Mouse (Mus musculus): ENCODE data around the gene Lcn3. TPM values are rescaled to one million over a fixed set of nuclear protein-coding genes. Genes with fewer than 3 reads are reported as not detected.
A peak's percentile ranks its signal among the peaks of the same experiment; 100 is the strongest.
"Not testable (repeated sequence)": the region's sequence is repeated elsewhere in the genome, so short reads cannot be mapped to it uniquely, and the experiment has no call there.

Gene Lcn3
- total RNA-seq (2014; fragmentation: Nextera tagmentation): not detected in 2 replicates
- not detected in 2 replicates for total RNA-seq (2017)

GRCm38 (mm10) chr2:25765269-25765668 is at the start of gene Lcn3:
TSS of gene Lcn3 (plus strand) at chr2:25765569.
- ATAC-seq (replicated peaks; ENCODE audit: low FRiP score, low TSS enrichment, poor library complexity, severe bottlenecking): no peak

DNA sequence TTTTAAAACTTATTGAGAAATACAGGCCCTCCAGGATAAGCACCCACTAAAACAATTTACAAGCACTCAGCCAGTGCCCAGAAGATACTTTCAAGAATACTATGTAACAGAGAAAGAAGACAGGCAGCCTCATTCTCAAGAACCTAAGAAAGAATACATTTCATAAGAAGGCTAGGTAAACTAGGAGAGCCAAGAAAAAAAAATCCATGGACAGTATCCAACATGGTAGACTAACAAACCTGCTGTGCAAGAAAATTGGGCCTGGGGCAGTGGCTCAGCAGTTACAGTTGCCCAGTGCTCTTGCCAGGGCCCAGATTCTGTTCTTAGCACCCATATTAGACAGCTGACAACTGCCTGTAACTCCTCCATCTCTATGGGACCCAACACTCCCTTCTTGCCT is 48.1 kb upstream of the Lcn3 start:
- no peak for ATAC-seq (replicated peaks; ENCODE audit: low FRiP score, low TSS enrichment, poor library complexity, severe bottlenecking)

GRCm38 (mm10) chr2:25733199-25733930 is 32.0 kb upstream of the Lcn3 start:
- ATAC-seq (replicated peaks; ENCODE audit: low FRiP score, low TSS enrichment, poor library complexity, severe bottlenecking): no peak

- ATAC-seq (replicated peaks; ENCODE audit: low FRiP score, low TSS enrichment, poor library complexity, severe bottlenecking): not testable (repeated sequence)
Observed at GRCm38 (mm10) chr2:25736709-25737108, 28.7 kb upstream of the Lcn3 start, which contains the start of gene Obp2b. TSS of gene Obp2b (plus strand) at chr2:25737009.

DNA sequence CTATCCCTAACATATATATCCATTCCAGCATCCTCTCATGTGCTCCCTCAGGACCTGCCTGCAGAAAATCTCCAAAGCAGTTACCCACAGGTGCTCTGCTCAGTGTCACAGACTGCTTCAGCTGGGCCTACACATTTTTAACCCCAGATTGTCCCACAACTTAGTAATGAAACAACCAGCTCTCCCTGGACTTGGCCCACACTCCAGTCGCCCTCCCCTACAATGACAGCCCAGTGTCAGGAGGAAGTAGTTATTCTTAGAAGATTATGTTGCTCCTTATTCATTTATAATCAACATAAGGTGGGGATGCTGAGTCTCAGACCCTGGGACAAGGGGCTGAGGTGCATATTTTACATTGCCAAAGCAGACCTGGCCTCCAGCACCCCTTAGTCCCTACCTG is 23.7 kb upstream of the Lcn3 start:
- ATAC-seq (replicated peaks; ENCODE audit: low FRiP score, low TSS enrichment, poor library complexity, severe bottlenecking): peak; percentile 78

GRCm38 (mm10) chr2:25754201-25754600 is 11.2 kb upstream of the Lcn3 start:
- no peak for ATAC-seq (replicated peaks; ENCODE audit: low FRiP score, low TSS enrichment, poor library complexity, severe bottlenecking)

GRCm38 (mm10) chr2:25758064-25758625 is 7.2 kb upstream of the Lcn3 start:
- ATAC-seq (replicated peaks; ENCODE audit: low FRiP score, low TSS enrichment, poor library complexity, severe bottlenecking): no peak

- no peak for ATAC-seq (replicated peaks; ENCODE audit: low FRiP score, low TSS enrichment, poor library complexity, severe bottlenecking)
Observed at GRCm38 (mm10) chr2:25767764-25768163, 2.4 kb downstream of the Lcn3 start.

DNA sequence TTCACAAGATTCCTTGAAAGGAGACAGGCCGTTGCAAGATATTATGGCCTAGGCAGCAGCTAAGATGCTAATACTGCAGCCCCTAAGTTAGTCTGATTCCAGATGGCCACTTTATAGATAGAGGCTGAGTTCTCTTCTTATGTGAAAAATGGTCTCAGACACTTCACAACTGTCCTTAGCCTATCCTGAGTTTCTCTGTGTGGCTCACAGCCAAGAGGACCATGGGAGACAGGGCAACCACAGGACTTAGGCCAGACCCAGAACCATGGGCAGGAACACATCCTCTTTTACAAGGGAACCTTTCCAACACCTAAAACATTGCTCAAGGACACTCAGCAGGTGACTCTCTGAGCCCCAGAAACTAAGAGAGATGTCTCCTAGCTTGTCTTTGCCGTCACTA is 8.1 kb downstream of the Lcn3 start:
- no peak for ATAC-seq (replicated peaks; ENCODE audit: low FRiP score, low TSS enrichment, poor library complexity, severe bottlenecking)

DNA sequence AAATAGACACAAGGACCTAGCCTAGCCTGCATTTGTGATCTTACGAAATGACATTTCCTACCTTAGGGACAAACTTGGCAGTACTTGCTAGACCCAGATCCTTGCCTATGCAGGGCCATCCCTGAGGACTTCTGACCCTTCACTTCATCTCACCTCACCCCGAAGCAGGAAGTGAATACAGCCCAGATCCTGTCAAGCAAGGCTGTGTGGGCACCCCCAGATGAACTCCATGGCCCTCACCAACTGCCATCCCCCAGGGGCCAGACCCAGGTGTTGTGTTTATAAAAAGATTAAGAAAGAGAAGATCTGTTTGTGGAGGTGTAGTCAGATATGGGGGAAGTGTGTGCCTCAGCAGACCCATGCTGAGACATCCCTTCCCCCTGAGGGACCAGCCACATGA is 9.3 kb downstream of the Lcn3 start:
- ATAC-seq (replicated peaks; ENCODE audit: low FRiP score, low TSS enrichment, poor library complexity, severe bottlenecking): no peak

GRCm38 (mm10) chr2:25775991-25776390 is 10.6 kb downstream of the Lcn3 start:
- no peak for ATAC-seq (replicated peaks; ENCODE audit: low FRiP score, low TSS enrichment, poor library complexity, severe bottlenecking)

DNA sequence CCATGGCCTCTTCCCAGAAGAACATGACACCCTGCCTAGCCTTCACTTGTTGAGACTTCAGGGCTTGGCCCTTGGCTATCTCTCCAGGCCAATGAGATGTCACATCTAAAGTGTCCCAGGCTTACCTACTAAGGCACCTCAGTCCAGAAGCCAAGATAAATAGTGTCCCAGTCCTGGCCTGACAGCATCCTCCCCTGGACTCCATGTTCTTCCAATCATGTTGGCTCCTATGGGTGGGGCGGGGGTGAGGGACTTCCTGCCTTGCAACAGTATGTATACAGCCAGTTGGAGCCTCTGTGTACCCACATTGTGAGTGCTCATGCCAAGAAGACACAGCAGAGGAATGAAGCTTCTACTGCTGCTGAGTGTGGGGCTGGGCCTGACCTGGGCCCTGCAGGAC is 11.3 kb downstream of the Lcn3 start, which contains the start of gene Lcn11:
Gene Lcn11 (plus strand): TSS at position 301 of the 400 bp plus-strand sequence.
- ATAC-seq (replicated peaks; ENCODE audit: low FRiP score, low TSS enrichment, poor library complexity, severe bottlenecking): no peak

- no peak for ATAC-seq (replicated peaks; ENCODE audit: low FRiP score, low TSS enrichment, poor library complexity, severe bottlenecking)
Observed at GRCm38 (mm10) chr2:25779076-25779475, 13.7 kb downstream of the Lcn3 start.

- ATAC-seq (replicated peaks; ENCODE audit: low FRiP score, low TSS enrichment, poor library complexity, severe bottlenecking): no peak
Observed at GRCm38 (mm10) chr2:25780921-25781320, 15.6 kb downstream of the Lcn3 start.

DNA sequence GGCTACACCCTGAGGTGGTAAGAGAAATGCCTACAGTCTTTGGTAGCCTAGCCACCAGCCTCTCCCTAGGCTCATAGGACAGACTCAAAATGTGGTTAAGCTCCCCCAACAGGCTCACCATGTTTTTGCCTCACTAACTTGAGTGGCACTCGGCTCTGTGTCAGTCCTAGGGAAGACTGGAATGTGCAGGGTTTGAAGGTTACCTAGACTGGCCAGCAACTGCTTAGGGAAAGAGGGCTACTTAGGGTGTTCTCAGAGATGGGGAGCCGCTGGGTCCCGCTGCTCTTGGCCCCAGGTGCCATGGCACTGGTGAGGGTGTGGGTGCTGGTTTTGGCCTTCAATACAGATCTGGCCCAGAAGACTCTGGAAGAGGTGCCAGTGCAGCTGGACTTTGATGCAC is 16.6 kb downstream of the Lcn3 start, which contains the start of gene Gm13539:
Gene Gm13539 (plus strand): TSS at position 301 of the 400 bp plus-strand sequence.
- no peak for ATAC-seq (replicated peaks; ENCODE audit: low FRiP score, low TSS enrichment, poor library complexity, severe bottlenecking)

DNA sequence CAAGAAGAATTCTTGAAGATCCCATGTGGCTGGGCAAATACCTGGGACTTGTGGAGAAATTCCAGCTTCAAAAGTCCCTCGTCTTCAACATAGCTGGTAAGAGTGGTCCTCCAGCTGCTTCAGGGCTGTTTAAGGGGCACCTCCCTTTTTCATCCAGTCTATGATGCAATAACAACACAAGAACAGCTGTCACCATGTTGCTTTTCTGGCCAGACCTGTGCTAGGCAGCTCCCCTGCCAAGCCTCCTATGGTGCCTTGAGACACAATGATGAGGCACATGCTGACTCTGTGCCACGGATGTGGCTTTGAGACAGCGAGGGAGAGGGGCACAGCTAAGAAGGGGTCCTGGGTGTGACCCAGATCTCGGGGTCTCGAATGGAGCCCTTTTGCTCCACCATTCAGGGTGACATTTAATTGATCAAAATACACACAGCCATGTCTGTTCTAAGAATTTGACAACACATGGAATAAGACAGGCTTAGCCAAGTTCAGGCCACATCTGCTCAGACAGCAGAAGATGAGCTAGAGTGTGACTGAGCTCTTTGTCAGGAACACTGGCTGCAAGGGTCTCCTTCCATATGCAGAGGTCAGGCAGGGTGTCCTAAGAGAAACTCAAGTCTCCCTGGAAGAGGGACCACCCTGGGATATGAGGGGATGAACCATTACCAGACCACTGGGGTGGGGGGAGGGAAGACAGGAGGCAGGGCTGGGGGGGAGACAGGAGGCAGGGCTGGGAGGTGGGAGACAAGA is 20.4 kb downstream of the Lcn3 start:
- no peak for ATAC-seq (replicated peaks; ENCODE audit: low FRiP score, low TSS enrichment, poor library complexity, severe bottlenecking)

- ATAC-seq (replicated peaks; ENCODE audit: low FRiP score, low TSS enrichment, poor library complexity, severe bottlenecking): no peak
Observed at GRCm38 (mm10) chr2:25789092-25789491, 23.7 kb downstream of the Lcn3 start.

- no peak for ATAC-seq (replicated peaks; ENCODE audit: low FRiP score, low TSS enrichment, poor library complexity, severe bottlenecking)
Observed at GRCm38 (mm10) chr2:25797635-25798034, 32.3 kb downstream of the Lcn3 start.

DNA sequence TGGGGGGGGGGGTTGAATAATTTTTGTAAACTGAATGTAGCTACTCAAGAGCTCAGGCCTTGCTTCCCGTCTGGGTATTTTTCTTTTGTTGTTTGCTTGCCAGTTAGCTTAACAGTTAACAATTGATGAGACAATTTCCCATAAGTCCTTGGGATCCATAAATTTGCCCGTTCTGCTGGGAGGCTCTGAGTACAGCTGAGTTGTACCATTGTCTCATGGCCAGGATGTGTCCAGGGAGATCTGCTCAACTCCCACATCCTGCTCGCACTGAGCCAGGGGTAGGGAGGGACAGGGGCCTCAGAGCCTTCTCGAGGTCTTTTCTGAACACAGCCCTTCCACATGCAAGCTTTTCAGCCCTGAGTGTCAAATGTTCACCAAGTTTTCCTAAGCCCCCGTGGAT is 32.7 kb downstream of the Lcn3 start:
- no peak for ATAC-seq (replicated peaks; ENCODE audit: low FRiP score, low TSS enrichment, poor library complexity, severe bottlenecking)

DNA sequence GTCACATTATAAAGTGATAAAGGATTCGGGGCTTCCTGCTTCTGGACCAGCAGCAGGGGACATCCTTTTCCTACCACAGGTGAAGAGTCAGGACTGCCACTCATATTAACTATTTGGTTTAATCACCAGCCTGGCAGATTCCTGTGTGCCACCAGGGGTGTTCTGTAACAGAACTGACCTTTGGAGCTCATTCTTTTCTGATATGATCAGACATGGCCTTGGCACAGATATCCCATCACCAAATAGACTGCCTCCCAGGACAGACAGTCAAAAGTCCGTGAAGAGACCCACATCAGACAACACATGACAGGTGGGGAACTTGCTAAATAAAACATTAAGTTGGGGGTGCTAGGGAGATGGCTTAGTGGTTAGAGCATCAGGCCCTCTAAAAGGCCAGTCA is 46.3 kb downstream of the Lcn3 start:
- no peak for ATAC-seq (replicated peaks; ENCODE audit: low FRiP score, low TSS enrichment, poor library complexity, severe bottlenecking)

All from megakaryocyte-erythroid progenitor cell, adult 5-6 weeks (primary cell).